Mouse (Mus musculus) cortical plate, adult 2 months (tissue): ENCODE results near the gene Fxn.

Experiments
- CTCF ChIP-seq: fragments of 200-500 bp; IDR thresholded peaks from 2 replicates; pipeline ENCODE4 v1.5.1; 2011; ENCODE audit warnings: mild to moderate bottlenecking, control low read depth, low read length; ENCODE audit not compliant: insufficient read depth; ENCODE audit errors: extremely low read depth
- POLR2A ChIP-seq: fragments of 200-500 bp; IDR thresholded peaks from 2 replicates; pipeline ENCODE4 v1.6.1; 2011; ENCODE audit warnings: mild to moderate bottlenecking, low read length, control low read depth; ENCODE audit not compliant: insufficient read depth; ENCODE audit errors: extremely low read depth

DNA sequence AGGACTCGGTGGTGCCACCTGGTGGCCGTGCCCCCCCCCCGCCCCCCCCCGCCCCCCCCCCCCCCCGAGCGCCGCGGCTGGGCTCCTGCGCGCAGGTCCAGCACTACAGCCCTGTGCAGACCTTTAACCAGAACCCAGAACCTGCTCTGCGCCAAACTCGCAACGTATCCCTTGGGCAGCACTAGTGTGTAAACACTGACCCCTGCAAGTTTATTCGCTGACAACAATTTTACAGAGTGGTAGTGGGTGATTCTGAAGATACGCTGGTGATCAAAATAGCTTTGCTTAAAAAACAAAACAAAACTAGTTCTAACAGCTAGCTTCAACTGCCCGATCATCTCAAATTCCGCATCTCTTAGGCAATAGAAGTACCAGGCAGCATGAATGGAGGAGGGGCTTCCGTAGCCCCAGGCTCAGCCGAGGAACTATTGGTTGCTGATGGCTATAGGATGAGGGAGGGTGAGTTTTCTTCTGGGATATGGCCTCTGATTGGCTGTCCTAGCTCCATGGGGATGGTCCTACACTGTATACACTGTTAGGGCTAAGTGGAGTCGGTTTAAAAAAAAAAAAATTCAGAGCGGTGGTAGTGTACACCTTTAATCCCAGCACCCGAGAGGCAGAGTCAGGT, at the start of gene Fxn:
- TF ChIP-seq CTCF = no peak
- TF ChIP-seq POLR2A = no peak
